Mouse (Mus musculus) stomach, postnatal 0 days (tissue): ENCODE data around the gene Pank1.

Experiments used
- CTCF ChIP-seq: IDR thresholded peaks from 2 replicates; pipeline ENCODE4 v1.5.1; 2016; ENCODE audit warnings: antibody characterized with exemption, low read depth, mild to moderate bottlenecking, moderate library complexity
- EP300 ChIP-seq: optimal IDR thresholded peaks from 2 replicates; pipeline ENCODE3; 2016; ENCODE audit warnings: antibody characterized with exemption

- TF ChIP-seq CTCF (no peak), EP300 (no peak)
Measured at GRCm38 (mm10) chr19:34782491-34782890, 96.8 kb downstream of the Pank1 start.
